Mouse (Mus musculus): ENCODE measurements around the gene Tmem237. TPM values are rescaled to one million over a fixed set of nuclear protein-coding genes. Genes with fewer than 3 reads are reported as not detected.
A peak's percentile ranks its signal among the peaks of the same experiment; 100 is the strongest.

Gene Tmem237
- polyA plus RNA-seq, 1 experiment from 2014 or later = 37.1 TPM

DNA sequence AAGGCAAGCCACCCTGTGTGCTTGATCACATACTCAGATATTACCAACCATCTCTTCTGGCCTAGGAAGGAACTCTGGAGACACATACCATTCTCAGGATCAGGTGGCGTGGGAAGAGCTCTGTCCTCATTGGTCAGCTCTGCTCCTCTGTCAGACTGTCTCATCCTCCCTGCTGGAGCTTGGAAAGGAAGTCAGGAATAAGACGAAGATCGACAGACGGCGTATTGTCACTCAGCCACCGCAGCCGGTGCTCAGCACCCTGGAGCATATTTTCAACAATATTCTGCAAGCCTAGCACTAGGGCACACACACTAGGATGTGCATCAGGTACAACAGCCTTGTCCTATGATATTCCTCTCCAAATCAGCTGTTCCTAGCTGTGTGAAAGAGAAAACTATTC is 38.3 kb upstream of the Tmem237 start:
- H3K4me1 ChIP-seq (replicated peaks) = no peaks in the 10 kb centered on the region
- no peak overlapping the region for H3K9ac ChIP-seq
- no peaks in the 10 kb centered on the region for H3K27me3 ChIP-seq (replicated peaks)
- no peak overlapping the region for H3K4me2 ChIP-seq (replicated peaks)
- H3K27ac ChIP-seq = no peak overlapping the region
- no peak for ATAC-seq
- H3K9me3 ChIP-seq = no peaks in the 10 kb centered on the region
- H3K36me3 ChIP-seq = 0 out of 2 replicates have a peak, but pooled peaks cover 3% of the 10 kb centered on the region
- WGBS = 82% methylated on average over 7 of the region's 7 CpGs
- no peak overlapping the region for H3K4me3 ChIP-seq (replicated peaks)

DNA sequence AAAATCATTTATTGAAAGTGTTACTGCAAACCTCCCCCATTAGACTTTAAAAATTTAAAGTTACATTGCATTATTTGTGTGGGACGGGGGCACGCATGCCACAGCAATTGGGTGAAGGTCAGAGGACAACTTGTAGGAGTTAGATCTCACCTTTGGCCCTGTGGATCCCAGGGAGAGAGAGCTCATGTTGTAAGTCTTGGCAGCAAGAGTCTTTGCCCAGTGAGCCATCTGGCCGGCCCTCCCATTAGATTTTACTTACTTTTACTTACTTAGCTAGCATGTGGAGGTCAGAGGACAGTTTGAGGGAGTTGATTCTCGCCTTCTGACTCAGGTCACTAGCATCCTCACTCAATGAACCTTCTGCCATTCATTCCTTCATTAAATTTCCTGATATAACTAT is 37.6 kb upstream of the Tmem237 start:
- WGBS = 82% methylated on average over 4 of the region's 4 CpGs
- no peak for ATAC-seq
- Histone ChIP-seq H3K27me3 (replicated peaks) (no peaks in the 10 kb centered on the region), H3K27ac (no peak overlapping the region), H3K4me2 (replicated peaks) (no peak overlapping the region), H3K36me3 (no peaks in the 10 kb centered on the region), H3K9ac (no peak overlapping the region), H3K4me3 (replicated peaks) (no peak overlapping the region), H3K4me1 (replicated peaks) (no peaks in the 10 kb centered on the region), H3K9me3 (no peaks in the 10 kb centered on the region)

DNA sequence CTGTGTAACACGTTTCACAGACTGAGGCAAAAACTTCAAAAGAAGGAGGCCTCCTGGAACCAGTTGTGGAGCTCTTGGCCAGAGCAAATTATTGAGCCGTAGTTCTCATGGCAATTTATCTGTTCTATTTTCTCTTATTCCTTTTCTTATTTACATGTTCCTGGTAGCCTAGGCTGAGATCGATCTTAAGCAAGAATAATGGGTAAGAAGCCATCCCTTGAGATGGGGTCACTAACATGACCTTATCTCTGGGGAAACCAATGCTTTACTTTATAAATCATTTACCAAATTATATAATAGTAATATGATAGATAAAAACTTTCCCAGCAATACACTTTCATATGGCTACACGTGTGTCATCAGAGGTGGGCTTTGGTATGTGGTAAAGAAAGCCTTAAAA is 32.1 kb upstream of the Tmem237 start:
- H3K9me3 ChIP-seq = no peaks in the 10 kb centered on the region
- no peak overlapping the region for H3K4me3 ChIP-seq (replicated peaks)
- no peaks in the 10 kb centered on the region for H3K27me3 ChIP-seq (replicated peaks)
- H3K36me3 ChIP-seq = no peaks in the 10 kb centered on the region
- H3K9ac ChIP-seq = no peak overlapping the region
- ATAC-seq = no peak
- no peak overlapping the region for H3K27ac ChIP-seq
- H3K4me1 ChIP-seq (replicated peaks) = no peaks in the 10 kb centered on the region
- WGBS = 65% methylated on average over 4 of the region's 4 CpGs
- no peak overlapping the region for H3K4me2 ChIP-seq (replicated peaks)

DNA sequence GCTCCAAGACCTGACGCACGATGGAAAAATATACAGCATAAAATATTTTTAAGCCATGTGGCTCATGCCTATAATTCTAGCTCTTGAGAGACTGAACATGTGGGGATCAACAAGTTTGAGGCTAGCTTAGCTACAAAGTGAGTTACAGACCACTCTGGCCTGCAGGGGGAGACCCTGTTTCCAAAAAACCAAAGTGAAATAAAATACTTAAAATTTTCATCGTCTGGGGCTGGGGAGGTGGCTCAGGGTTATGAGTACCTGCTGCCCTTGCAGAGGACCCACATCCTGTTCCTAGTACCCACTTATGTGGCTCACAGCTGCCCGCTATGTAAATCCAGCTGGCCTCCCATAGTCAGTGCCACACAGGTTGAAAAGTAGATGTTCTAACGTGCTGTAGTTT is 30.3 kb upstream of the Tmem237 start:
- no peak overlapping the region for H3K27ac ChIP-seq
- WGBS = 73% methylated on average over 5 of the region's 5 CpGs
- ATAC-seq = no peak
- H3K4me1 ChIP-seq (replicated peaks) = no peaks in the 10 kb centered on the region
- H3K9me3 ChIP-seq = no peaks in the 10 kb centered on the region
- H3K4me2 ChIP-seq (replicated peaks) = no peak overlapping the region
- H3K36me3 ChIP-seq = no peaks in the 10 kb centered on the region
- no peak overlapping the region for H3K9ac ChIP-seq
- no peaks in the 10 kb centered on the region for H3K27me3 ChIP-seq (replicated peaks)
- H3K4me3 ChIP-seq (replicated peaks) = no peak overlapping the region

DNA sequence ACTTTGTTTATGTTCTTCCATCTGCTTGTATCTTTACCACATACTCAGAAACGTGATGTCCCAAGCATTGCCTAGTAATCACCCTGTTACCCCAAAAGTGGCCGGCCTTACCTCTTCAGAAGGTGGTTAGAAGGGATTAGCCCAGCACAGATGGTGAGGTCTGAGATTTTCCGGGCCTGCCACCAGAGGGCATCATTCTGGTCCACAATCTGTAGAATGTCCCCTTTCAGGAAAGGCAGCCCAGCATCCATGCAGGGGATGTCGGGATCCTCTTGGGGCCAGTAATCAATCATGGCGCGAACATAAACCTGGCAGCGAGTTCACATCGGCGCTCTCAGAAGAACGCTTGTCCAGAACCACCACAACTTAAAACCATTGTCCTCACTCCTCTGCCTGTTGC is 24.3 kb upstream of the Tmem237 start:
- no peak overlapping the region for H3K4me3 ChIP-seq (replicated peaks)
- WGBS = 76% methylated on average over 10 of the region's 10 CpGs
- no peak for ATAC-seq
- H3K36me3 ChIP-seq = no peaks in the 10 kb centered on the region
- H3K9ac ChIP-seq = no peak overlapping the region
- H3K4me2 ChIP-seq (replicated peaks) = no peak overlapping the region
- no peaks in the 10 kb centered on the region for H3K4me1 ChIP-seq (replicated peaks)
- no peaks in the 10 kb centered on the region for H3K9me3 ChIP-seq
- H3K27me3 ChIP-seq (replicated peaks) = no peaks in the 10 kb centered on the region
- H3K27ac ChIP-seq = no peak overlapping the region

- H3K4me1 ChIP-seq (replicated peaks) = no peaks in the 10 kb centered on the region
- no peaks in the 10 kb centered on the region for H3K9me3 ChIP-seq
- H3K4me3 ChIP-seq (replicated peaks) = no peak overlapping the region
- H3K36me3 ChIP-seq = no peaks in the 10 kb centered on the region
- H3K9ac ChIP-seq = no peak overlapping the region
- H3K27me3 ChIP-seq (replicated peaks) = no peaks in the 10 kb centered on the region
- no peak overlapping the region for H3K27ac ChIP-seq
- no peak overlapping the region for H3K4me2 ChIP-seq (replicated peaks)
- ATAC-seq = no peak
These were observed 22.6 kb upstream of the Tmem237 start for GRCm38 (mm10) chr1:59142809-59143208.

DNA sequence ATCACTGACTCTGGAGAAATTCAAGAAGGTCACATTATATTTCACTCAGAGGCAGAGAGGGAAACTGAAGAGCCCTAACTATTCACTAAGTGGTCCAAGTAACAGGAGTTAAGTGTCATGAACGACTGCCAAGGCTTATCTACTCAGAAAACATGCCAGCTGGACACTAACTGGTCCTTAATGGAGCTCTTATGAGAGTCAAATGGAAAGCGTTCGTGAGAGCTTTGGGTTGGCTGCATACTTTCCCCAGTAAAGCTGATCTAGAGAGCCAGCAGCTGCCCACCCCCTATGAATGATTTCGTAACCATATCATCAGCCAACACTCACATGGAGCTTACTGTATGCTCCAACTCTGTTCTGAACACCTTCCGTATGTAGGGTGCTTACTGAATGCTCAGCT is 14.2 kb upstream of the Tmem237 start:
- Histone ChIP-seq H3K27me3 (replicated peaks) (no peaks in the 10 kb centered on the region), H3K27ac (no peak overlapping the region), H3K4me2 (replicated peaks) (no peak overlapping the region), H3K9me3 (no peaks in the 10 kb centered on the region), H3K9ac (no peak overlapping the region), H3K4me3 (replicated peaks) (no peak overlapping the region), H3K36me3 (no peaks in the 10 kb centered on the region), H3K4me1 (replicated peaks) (no peaks in the 10 kb centered on the region)
- WGBS = 70% methylated on average over 5 of the region's 5 CpGs
- ATAC-seq = no peak

- no peak overlapping the region for H3K9ac ChIP-seq
- no peak overlapping the region for H3K4me2 ChIP-seq (replicated peaks)
- H3K4me3 ChIP-seq (replicated peaks) = no peak overlapping the region
- no peaks in the 10 kb centered on the region for H3K9me3 ChIP-seq
- no peaks in the 10 kb centered on the region for H3K4me1 ChIP-seq (replicated peaks)
- WGBS = 71% methylated on average over 7 of the region's 7 CpGs
- no peaks in the 10 kb centered on the region for H3K27me3 ChIP-seq (replicated peaks)
- ATAC-seq = no peak
- no peaks in the 10 kb centered on the region for H3K36me3 ChIP-seq
- no peak overlapping the region for H3K27ac ChIP-seq
These were observed 8.7 kb upstream of the Tmem237 start for GRCm38 (mm10) chr1:59128879-59129278.

- Histone ChIP-seq H3K36me3 (no peaks in the 10 kb centered on the region), H3K4me2 (replicated peaks) (no peak overlapping the region), H3K27ac (no peak overlapping the region), H3K4me1 (replicated peaks) (no peaks in the 10 kb centered on the region), H3K4me3 (replicated peaks) (no peak overlapping the region), H3K9me3 (no peaks in the 10 kb centered on the region), H3K9ac (no peak overlapping the region), H3K27me3 (replicated peaks) (no peaks in the 10 kb centered on the region)
- WGBS = 54% methylated on average over 5 of the region's 5 CpGs
- ATAC-seq = peak; percentile 81
These were observed 5.3 kb upstream of the Tmem237 start for GRCm38 (mm10) chr1:59125558-59125957.

DNA sequence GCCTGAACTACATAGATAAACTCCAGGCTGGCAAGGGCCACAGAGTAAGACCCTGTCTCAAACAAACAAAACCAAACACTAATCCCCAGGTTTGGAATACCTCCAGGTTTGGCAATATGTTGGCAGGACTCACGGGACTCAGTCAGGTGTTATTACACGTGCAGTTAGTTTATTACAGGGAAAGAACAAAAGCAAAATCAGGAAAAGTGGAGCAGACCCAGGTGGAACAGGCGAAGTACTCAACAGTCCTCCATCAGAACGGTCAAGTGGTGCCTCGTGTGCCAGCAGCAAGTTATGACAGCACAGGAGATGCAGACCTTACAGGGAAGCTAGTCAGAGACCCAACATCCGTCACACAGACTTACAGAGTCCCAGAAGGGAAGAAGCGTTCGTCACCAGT is 9.7 kb downstream of the Tmem237 start:
- H3K36me3 ChIP-seq = no peaks in the 10 kb centered on the region
- H3K4me3 ChIP-seq (replicated peaks) = no peak overlapping the region
- H3K9me3 ChIP-seq = no peaks in the 10 kb centered on the region
- no peak overlapping the region for H3K27ac ChIP-seq
- ATAC-seq = no peak
- H3K4me1 ChIP-seq (replicated peaks) = no peaks in the 10 kb centered on the region
- H3K27me3 ChIP-seq (replicated peaks) = no peaks in the 10 kb centered on the region
- WGBS = 73% methylated on average over 8 of the region's 8 CpGs
- H3K9ac ChIP-seq = no peak overlapping the region
- no peak overlapping the region for H3K4me2 ChIP-seq (replicated peaks)

GRCm38 (mm10) chr1:59102071-59102470 is 18.1 kb downstream of the Tmem237 start:
- WGBS = 90% methylated on average over 6 of the region's 6 CpGs

DNA sequence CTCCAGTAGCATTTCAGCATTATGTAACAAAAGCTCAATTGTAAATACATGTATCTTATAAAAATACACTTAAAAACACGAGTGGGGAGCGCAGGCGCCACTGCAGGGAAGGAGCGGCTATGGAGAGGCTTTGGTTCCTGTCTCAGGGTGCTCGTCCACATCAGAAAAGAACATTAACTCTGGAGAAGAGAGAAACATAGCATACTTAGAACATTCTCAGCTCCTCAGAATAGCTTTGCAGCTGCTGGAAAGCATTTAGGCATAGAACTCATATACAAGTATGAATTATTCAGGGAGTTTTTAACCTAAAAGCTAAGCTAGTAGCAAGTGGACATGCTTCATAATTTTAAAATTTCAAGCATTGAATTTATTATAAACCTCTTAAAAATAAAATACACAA is 19.2 kb downstream of the Tmem237 start:
- no peak for ATAC-seq
- no peaks in the 10 kb centered on the region for H3K27me3 ChIP-seq (replicated peaks)
- H3K36me3 ChIP-seq = no peaks in the 10 kb centered on the region
- H3K4me2 ChIP-seq (replicated peaks) = no peak overlapping the region
- no peaks in the 10 kb centered on the region for H3K4me1 ChIP-seq (replicated peaks)
- no peaks in the 10 kb centered on the region for H3K9me3 ChIP-seq
- H3K4me3 ChIP-seq (replicated peaks) = no peak overlapping the region
- no peak overlapping the region for H3K27ac ChIP-seq
- H3K9ac ChIP-seq = no peak overlapping the region
- 90% methylated on average over 5 of the region's 5 CpGs for WGBS

More at GRCm38 (mm10) chr1:59102071-59102470, 18.1 kb downstream of the Tmem237 start:
- no peak overlapping the region for H3K9ac ChIP-seq
- no peak overlapping the region for H3K4me3 ChIP-seq (replicated peaks)
- ATAC-seq = no peak
- H3K4me1 ChIP-seq (replicated peaks) = no peaks in the 10 kb centered on the region
- H3K36me3 ChIP-seq = no peaks in the 10 kb centered on the region
- H3K27me3 ChIP-seq (replicated peaks) = no peaks in the 10 kb centered on the region
- H3K27ac ChIP-seq = no peak overlapping the region
- no peak overlapping the region for H3K4me2 ChIP-seq (replicated peaks)
- no peaks in the 10 kb centered on the region for H3K9me3 ChIP-seq

DNA sequence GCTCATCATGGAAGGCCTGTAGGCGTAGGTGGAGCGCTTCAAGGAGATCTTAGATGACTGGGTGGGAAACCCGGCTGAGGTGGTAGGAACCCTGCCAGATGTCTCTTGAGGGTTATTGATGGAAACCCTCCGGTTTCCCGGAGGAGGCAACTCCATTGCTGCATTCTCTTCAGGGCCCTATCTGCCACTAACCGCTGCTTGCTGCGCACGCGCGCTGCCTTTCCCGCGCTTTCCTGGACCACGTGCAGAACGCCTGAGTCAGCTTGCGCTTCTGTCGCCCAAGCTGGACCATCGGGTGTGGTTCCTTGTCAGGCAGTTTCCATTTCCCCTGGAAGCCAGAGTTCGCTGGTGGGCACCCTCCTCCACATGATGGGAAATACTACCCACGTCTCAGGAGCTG is 25.5 kb downstream of the Tmem237 start, which contains the start of gene C2cd6:
Gene C2cd6, minus strand, starts transcription at position 196 of the 400 bp plus-strand sequence.
- Histone ChIP-seq H3K4me1 (replicated peaks) (no peaks in the 10 kb centered on the region), H3K4me3 (replicated peaks) (no peak within 1 kb of the TSS), H3K4me2 (replicated peaks) (no peak within 1 kb of the TSS), H3K36me3 (no peaks in the 10 kb centered on the region), H3K9me3 (no peaks in the 10 kb centered on the region), H3K27me3 (replicated peaks) (no peaks in the 10 kb centered on the region), H3K27ac (no peak within 1 kb of the TSS), H3K9ac (no peak within 1 kb of the TSS)
- no peak for ATAC-seq
- WGBS = 93% methylated on average over 19 of the region's 19 CpGs

DNA sequence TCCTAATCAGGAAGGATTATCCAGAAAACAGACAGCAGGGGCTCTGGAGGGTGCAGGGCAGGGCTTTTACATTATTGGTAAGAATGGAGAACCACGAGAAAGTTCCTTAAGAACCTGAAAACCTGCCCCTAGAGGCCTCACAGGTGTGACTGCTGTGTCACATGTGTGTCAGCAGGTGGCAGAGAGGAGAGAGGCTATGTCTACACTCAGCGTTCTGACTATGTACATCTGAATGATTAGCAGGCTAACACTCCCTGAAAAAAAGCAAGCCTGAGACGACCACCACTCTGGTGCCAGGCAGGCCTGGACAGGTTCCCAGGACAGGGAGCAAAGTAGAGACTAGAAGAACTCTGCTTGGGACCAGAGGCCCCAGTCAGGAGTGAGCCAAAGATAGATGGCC is 49.3 kb downstream of the Tmem237 start:
- Histone ChIP-seq H3K4me2 (replicated peaks) (no peak overlapping the region), H3K27ac (no peak overlapping the region), H3K4me1 (replicated peaks) (no peaks in the 10 kb centered on the region), H3K4me3 (replicated peaks) (no peak overlapping the region), H3K36me3 (no peaks in the 10 kb centered on the region), H3K27me3 (replicated peaks) (no peaks in the 10 kb centered on the region), H3K9ac (no peak overlapping the region), H3K9me3 (no peaks in the 10 kb centered on the region)
- no peak for ATAC-seq
- 32% methylated on average over 3 of the region's 3 CpGs for WGBS
